Mouse (Mus musculus): ENCODE results near the gene Rap2c. TPM values are rescaled to one million over a fixed set of nuclear protein-coding genes. Genes with fewer than 3 reads are reported as not detected.
A peak's percentile ranks its signal among the peaks of the same experiment; 100 is the strongest.

Rap2c gene
- polyA plus RNA-seq, 2 experiments: 8.2 to 9.9 TPM

GRCm38 (mm10) chrX:50978428-50978827 is 39.4 kb downstream of the Rap2c start:
- no peak overlapping the region for H3K4me3 ChIP-seq (ENCODE audit: insufficient read depth in 1 of 2, low read depth in 2 of 2, low read length in 2 of 2)
- H3K4me2 ChIP-seq (ENCODE audit: low read depth): no peak overlapping the region
- no peak for DNase-seq (ENCODE audit: low read depth in 3 of 3, low spot score in 3 of 3)

GRCm38 (mm10) chrX:50972145-50972544 is 45.7 kb downstream of the Rap2c start:
- no peak overlapping the region for H3K27ac ChIP-seq
- no peaks in the 10 kb centered on the region for H3K36me3 ChIP-seq (replicated peaks; ENCODE audit: control insufficient read depth, insufficient read depth, low read depth)
- ATAC-seq (ENCODE audit: insufficient read depth) (no peak), DNase-seq (ENCODE audit: low read depth in 3 of 3, low spot score in 3 of 3) (no peak)
- H3K4me3 ChIP-seq (ENCODE audit: insufficient read depth in 1 of 2, low read depth in 2 of 2, low read length in 2 of 2): no peak overlapping the region
- no peaks in the 10 kb centered on the region for H3K27me3 ChIP-seq (ENCODE audit: control insufficient read depth, insufficient read depth, low read length)
- no peak overlapping the region for H3K9ac ChIP-seq (replicated peaks)
- TF ChIP-seq CTCF (IDR thresholded peaks at IDR 0.05; ENCODE audit: low read depth) (no peak), EP300 (IDR thresholded peaks at IDR 0.05; ENCODE audit: low read depth) (no peak)
- H3K4me1 ChIP-seq (replicated peaks; ENCODE audit: control insufficient read depth in 2 of 2, insufficient read depth in 2 of 2, low read length in 1 of 2): no peaks in the 10 kb centered on the region
- 28% methylated on average over 4 of the region's 4 CpGs for WGBS (ENCODE audit: insufficient replicate concordance)
- no peak overlapping the region for H3K4me2 ChIP-seq (ENCODE audit: low read depth)
- H3K9me3 ChIP-seq (ENCODE audit: control insufficient read depth, low read length): no peaks in the 10 kb centered on the region

More at GRCm38 (mm10) chrX:50978428-50978827, 39.4 kb downstream of the Rap2c start:
- Histone ChIP-seq H3K9ac (replicated peaks) (no peak overlapping the region), H3K4me1 (replicated peaks; ENCODE audit: control insufficient read depth in 2 of 2, insufficient read depth in 2 of 2, low read length in 1 of 2) (no peaks in the 10 kb centered on the region), H3K36me3 (replicated peaks; ENCODE audit: control insufficient read depth, insufficient read depth, low read depth) (no peaks in the 10 kb centered on the region), H3K27ac (no peak overlapping the region), H3K9me3 (ENCODE audit: control insufficient read depth, low read length) (no peaks in the 10 kb centered on the region), H3K27me3 (ENCODE audit: control insufficient read depth, insufficient read depth, low read length) (no peaks in the 10 kb centered on the region)
- TF ChIP-seq EP300 (IDR thresholded peaks at IDR 0.05; ENCODE audit: low read depth): no peak
- TF ChIP-seq CTCF (IDR thresholded peaks at IDR 0.05; ENCODE audit: low read depth): no peak
- ATAC-seq (ENCODE audit: insufficient read depth): no peak
- 64% methylated on average over 2 of the region's 2 CpGs for WGBS (ENCODE audit: insufficient replicate concordance)

GRCm38 (mm10) chrX:50969907-50970306 is 47.9 kb downstream of the Rap2c start:
- Histone ChIP-seq H3K4me2 (ENCODE audit: low read depth) (no peak overlapping the region), H3K36me3 (replicated peaks; ENCODE audit: control insufficient read depth, insufficient read depth, low read depth) (no peaks in the 10 kb centered on the region), H3K9ac (replicated peaks) (no peak overlapping the region), H3K4me3 (ENCODE audit: insufficient read depth in 1 of 2, low read depth in 2 of 2, low read length in 2 of 2) (no peak overlapping the region), H3K27me3 (ENCODE audit: control insufficient read depth, insufficient read depth, low read length) (no peaks in the 10 kb centered on the region), H3K4me1 (replicated peaks; ENCODE audit: control insufficient read depth in 2 of 2, insufficient read depth in 2 of 2, low read length in 1 of 2) (no peaks in the 10 kb centered on the region), H3K9me3 (ENCODE audit: control insufficient read depth, low read length) (no peaks in the 10 kb centered on the region), H3K27ac (no peak overlapping the region)
- no peak for DNase-seq (ENCODE audit: low read depth in 3 of 3, low spot score in 3 of 3)
- WGBS (ENCODE audit: insufficient replicate concordance): 72% methylated on average over 5 of the region's 5 CpGs
- TF ChIP-seq CTCF (IDR thresholded peaks at IDR 0.05; ENCODE audit: low read depth) (no peak), EP300 (IDR thresholded peaks at IDR 0.05; ENCODE audit: low read depth) (no peak)
- ATAC-seq (ENCODE audit: insufficient read depth): no peak

- no peaks in the 10 kb centered on the region for H3K9me3 ChIP-seq (ENCODE audit: control insufficient read depth, low read length)
- H3K9ac ChIP-seq (replicated peaks): no peak overlapping the region
- TF ChIP-seq CTCF (IDR thresholded peaks at IDR 0.05; ENCODE audit: low read depth) (no peak), EP300 (IDR thresholded peaks at IDR 0.05; ENCODE audit: low read depth) (no peak)
- ATAC-seq (ENCODE audit: insufficient read depth) (no peak), DNase-seq (ENCODE audit: low read depth in 3 of 3, low spot score in 3 of 3) (no peak)
- 56% methylated on average over 10 of the region's 10 CpGs for WGBS (ENCODE audit: insufficient replicate concordance)
- no peaks in the 10 kb centered on the region for H3K27me3 ChIP-seq (ENCODE audit: control insufficient read depth, insufficient read depth, low read length)
- no peak overlapping the region for H3K4me2 ChIP-seq (ENCODE audit: low read depth)
- no peak overlapping the region for H3K27ac ChIP-seq
- H3K36me3 ChIP-seq (replicated peaks; ENCODE audit: control insufficient read depth, insufficient read depth, low read depth): no peaks in the 10 kb centered on the region
- no peak overlapping the region for H3K4me3 ChIP-seq (ENCODE audit: insufficient read depth in 1 of 2, low read depth in 2 of 2, low read length in 2 of 2)
- no peaks in the 10 kb centered on the region for H3K4me1 ChIP-seq (replicated peaks; ENCODE audit: control insufficient read depth in 2 of 2, insufficient read depth in 2 of 2, low read length in 1 of 2)
Observed at GRCm38 (mm10) chrX:50968157-50968932, 49.5 kb downstream of the Rap2c start.

- DNase-seq (ENCODE audit: low read depth in 3 of 3, low spot score in 3 of 3): no peak
- H3K4me3 ChIP-seq (ENCODE audit: insufficient read depth in 1 of 2, low read depth in 2 of 2, low read length in 2 of 2): no peak overlapping the region
- WGBS (ENCODE audit: insufficient replicate concordance): 28% methylated on average over 3 of the region's 3 CpGs
- no peak overlapping the region for H3K9ac ChIP-seq (replicated peaks)
- H3K4me2 ChIP-seq (ENCODE audit: low read depth): no peak overlapping the region
- no peak overlapping the region for H3K27ac ChIP-seq
- TF ChIP-seq EP300 (IDR thresholded peaks at IDR 0.05; ENCODE audit: low read depth) (no peak), CTCF (IDR thresholded peaks at IDR 0.05; ENCODE audit: low read depth) (no peak)
- ATAC-seq (ENCODE audit: insufficient read depth): peak; percentile 26; the same call in 1 of the 2 replicates
- H3K27me3 ChIP-seq (ENCODE audit: control insufficient read depth, insufficient read depth, low read length): no peaks in the 10 kb centered on the region
- H3K9me3 ChIP-seq (ENCODE audit: control insufficient read depth, low read length): no peaks in the 10 kb centered on the region
- no peaks in the 10 kb centered on the region for H3K36me3 ChIP-seq (replicated peaks; ENCODE audit: control insufficient read depth, insufficient read depth, low read depth)
- no peaks in the 10 kb centered on the region for H3K4me1 ChIP-seq (replicated peaks; ENCODE audit: control insufficient read depth in 2 of 2, insufficient read depth in 2 of 2, low read length in 1 of 2)
Observed at GRCm38 (mm10) chrX:50965157-50965556, 52.7 kb downstream of the Rap2c start.
